Mouse (Mus musculus) forebrain, embryonic 11.5 days (tissue): Measurements from ENCODE around the gene Gpr141. TPM values are rescaled to one million over a fixed set of nuclear protein-coding genes. Genes with fewer than 3 reads are reported as not detected.

ENCODE experiments used
- ATAC-seq: fragments of 200-750 bp; cut with Nextera tagmentation; replicated peaks from 2 replicates; pipeline ENCODE4 v1.8.0; 2017; ENCODE audit warnings: moderate TSS enrichment; ENCODE audit not compliant: low FRiP score
- DNase-seq: peaks from one replicate; pipeline ENCODE4 v3.0.0-alpha.2; 2017; ENCODE audit warnings: low spot score
- H3K27ac ChIP-seq: fragments of 300-500 bp; sonication (generic); 2 replicates; pipeline ENCODE4 v1.5.1; 2014; ENCODE audit warnings: low read depth, low read length
- H3K27me3 ChIP-seq: fragments of 300-500 bp; sonication (generic); 2 replicates; pipeline ENCODE4 v1.6.1; 2014; ENCODE audit warnings: mild to moderate bottlenecking, low read length, mixed read lengths; ENCODE audit not compliant: control insufficient read depth, insufficient read depth
- H3K36me3 ChIP-seq: fragments of 300-500 bp; sonication (generic); 2 replicates; pipeline ENCODE4 v1.6.1; 2014; ENCODE audit warnings: mild to moderate bottlenecking, low read length, moderate library complexity, mixed read lengths; ENCODE audit not compliant: control insufficient read depth, insufficient read depth
- H3K4me1 ChIP-seq: fragments of 300-500 bp; sonication (generic); replicated peaks from 2 replicates; pipeline ENCODE4 v1.6.1; 2014; ENCODE audit warnings: low read length, mixed read lengths; ENCODE audit not compliant: control insufficient read depth, insufficient read depth
- H3K4me2 ChIP-seq: fragments of 300-500 bp; sonication (generic); 2 replicates; pipeline ENCODE4 v1.6.1; 2014; ENCODE audit warnings: low read depth, mild to moderate bottlenecking, low read length, moderate library complexity, mixed read lengths; ENCODE audit not compliant: severe bottlenecking
- H3K4me3 ChIP-seq: fragments of 300-500 bp; sonication (generic); 2 replicates; pipeline ENCODE4 v1.5.1; 2014; ENCODE audit warnings: low read depth, low read length
- H3K9ac ChIP-seq: fragments of 300-500 bp; sonication (generic); 2 replicates; pipeline ENCODE4 v1.6.1; 2014; ENCODE audit warnings: low read length
- H3K9me3 ChIP-seq: fragments of 300-500 bp; sonication (generic); 2 replicates; pipeline ENCODE4 v1.6.1; 2016; ENCODE audit warnings: low read length, mixed read lengths; ENCODE audit not compliant: control insufficient read depth
- WGBS: fragments of 180-500 bp; shearing (Covaris S2); extraction: QIAGEN DNeasy Blood & Tissue Kit; methylation state at CpG from one replicate; pipeline ENCODE4 v1.1.7; 2014; 5-methylcytosine and 5-hydroxymethylcytosine counted together
- polyA plus RNA-seq: library from polyadenylated mRNA; unstranded; fragments of >200 nt; fragmentation: Nextera tagmentation; extraction: Ambion mirVana; gene quantifications from 2 replicates; pipeline ENCODE4 v1.2.1, GENCODE M21; 2014

The Gpr141 gene
- polyA plus RNA-seq, 1 experiment from 2014 or later: not detected

- H3K36me3 ChIP-seq: no peaks in the 10 kb centered on the region
- 79% methylated on average over 2 of the region's 2 CpGs for WGBS
- no peak for ATAC-seq
These were observed 56.9 kb downstream of the Gpr141 start for GRCm38 (mm10) chr13:19767202-19767601.

GRCm38 (mm10) chr13:19764276-19764675 is 59.8 kb downstream of the Gpr141 start:
- Histone ChIP-seq H3K4me1 (no peaks in the 10 kb centered on the region), H3K27ac (no peak overlapping the region), H3K36me3 (no peaks in the 10 kb centered on the region), H3K9me3 (no peaks in the 10 kb centered on the region), H3K27me3 (no peaks in the 10 kb centered on the region), H3K4me3 (no peak overlapping the region), H3K9ac (no peak overlapping the region), H3K4me2 (no peak overlapping the region)
- WGBS: 93% methylated on average over 4 of the region's 4 CpGs
- ATAC-seq: no peak
- DNase-seq: no peak

More at GRCm38 (mm10) chr13:19767202-19767601, 56.9 kb downstream of the Gpr141 start:
- Histone ChIP-seq H3K9me3 (no peaks in the 10 kb centered on the region), H3K4me2 (no peak overlapping the region), H3K9ac (no peak overlapping the region), H3K4me1 (no peaks in the 10 kb centered on the region), H3K27me3 (no peaks in the 10 kb centered on the region), H3K4me3 (no peak overlapping the region), H3K27ac (no peak overlapping the region)
- DNase-seq: no peak

- whole genome bisulfite sequencing: 91% methylated on average over 1 of the region's 1 CpGs
- Histone ChIP-seq H3K27me3 (no peaks in the 10 kb centered on the region), H3K9ac (no peak overlapping the region), H3K9me3 (no peaks in the 10 kb centered on the region), H3K4me1 (no peaks in the 10 kb centered on the region), H3K27ac (no peak overlapping the region), H3K4me2 (no peak overlapping the region), H3K4me3 (no peak overlapping the region), H3K36me3 (no peaks in the 10 kb centered on the region)
- ATAC-seq (no peak), DNase-seq (no peak)
These were observed 60.8 kb downstream of the Gpr141 start for GRCm38 (mm10) chr13:19763211-19763610.

GRCm38 (mm10) chr13:19745741-19746140 is 78.3 kb downstream of the Gpr141 start:
- ATAC-seq: no peak
- WGBS: 62% methylated on average over 2 of the region's 2 CpGs
- H3K27me3 ChIP-seq: no peaks in the 10 kb centered on the region

GRCm38 (mm10) chr13:19744536-19744935 is 79.5 kb downstream of the Gpr141 start:
- no peak for DNase-seq
- H3K27ac ChIP-seq: no peak overlapping the region
- no peaks in the 10 kb centered on the region for H3K27me3 ChIP-seq
- no peak overlapping the region for H3K9ac ChIP-seq
- no peak for ATAC-seq
- H3K4me1 ChIP-seq: no peaks in the 10 kb centered on the region
- 92% methylated on average over 5 of the region's 5 CpGs for WGBS
- H3K4me2 ChIP-seq: no peak overlapping the region
- H3K36me3 ChIP-seq: no peaks in the 10 kb centered on the region
- H3K9me3 ChIP-seq: no peaks in the 10 kb centered on the region
- H3K4me3 ChIP-seq: no peak overlapping the region

More at GRCm38 (mm10) chr13:19745741-19746140, 78.3 kb downstream of the Gpr141 start:
- no peak overlapping the region for H3K9ac ChIP-seq
- H3K4me3 ChIP-seq: no peak overlapping the region
- no peak for DNase-seq
- H3K4me1 ChIP-seq: no peaks in the 10 kb centered on the region
- H3K9me3 ChIP-seq: no peaks in the 10 kb centered on the region
- no peaks in the 10 kb centered on the region for H3K36me3 ChIP-seq
- H3K27ac ChIP-seq: no peak overlapping the region
- H3K4me2 ChIP-seq: no peak overlapping the region

GRCm38 (mm10) chr13:19734597-19734996 is 89.5 kb downstream of the Gpr141 start:
- no peaks in the 10 kb centered on the region for H3K27me3 ChIP-seq
- no peaks in the 10 kb centered on the region for H3K4me1 ChIP-seq
- no peaks in the 10 kb centered on the region for H3K9me3 ChIP-seq
- no peak overlapping the region for H3K4me2 ChIP-seq
- 92% methylated on average over 5 of the region's 5 CpGs for WGBS
- no peak overlapping the region for H3K9ac ChIP-seq
- no peak overlapping the region for H3K27ac ChIP-seq
- DNase-seq (no peak), ATAC-seq (no peak)
- H3K36me3 ChIP-seq: no peaks in the 10 kb centered on the region
- no peak overlapping the region for H3K4me3 ChIP-seq

- WGBS: 86% methylated on average over 2 of the region's 2 CpGs
- H3K9me3 ChIP-seq: no peaks in the 10 kb centered on the region
- no peak for ATAC-seq
These were observed 93.2 kb downstream of the Gpr141 start for GRCm38 (mm10) chr13:19730826-19731225.

GRCm38 (mm10) chr13:19718954-19719353 is 105.1 kb downstream of the Gpr141 start:
- 91% methylated on average over 5 of the region's 5 CpGs for WGBS
- Histone ChIP-seq H3K27ac (no peak overlapping the region), H3K4me2 (no peak overlapping the region)

More at GRCm38 (mm10) chr13:19730826-19731225, 93.2 kb downstream of the Gpr141 start:
- no peak overlapping the region for H3K4me3 ChIP-seq
- no peak for DNase-seq
- no peak overlapping the region for H3K9ac ChIP-seq
- no peak overlapping the region for H3K4me2 ChIP-seq
- no peaks in the 10 kb centered on the region for H3K4me1 ChIP-seq
- H3K27me3 ChIP-seq: no peaks in the 10 kb centered on the region
- H3K36me3 ChIP-seq: no peaks in the 10 kb centered on the region
- H3K27ac ChIP-seq: no peak overlapping the region

GRCm38 (mm10) chr13:19717201-19717600 is 106.9 kb downstream of the Gpr141 start:
- H3K27me3 ChIP-seq: no peaks in the 10 kb centered on the region
- DNase-seq (no peak), ATAC-seq (no peak)
- H3K9me3 ChIP-seq: no peaks in the 10 kb centered on the region
- H3K4me3 ChIP-seq: no peak overlapping the region
- WGBS: 89% methylated on average over 2 of the region's 2 CpGs
- no peaks in the 10 kb centered on the region for H3K4me1 ChIP-seq
- no peak overlapping the region for H3K4me2 ChIP-seq
- no peak overlapping the region for H3K9ac ChIP-seq
- H3K36me3 ChIP-seq: no peaks in the 10 kb centered on the region
- no peak overlapping the region for H3K27ac ChIP-seq

More at GRCm38 (mm10) chr13:19718954-19719353, 105.1 kb downstream of the Gpr141 start:
- no peaks in the 10 kb centered on the region for H3K36me3 ChIP-seq
- no peak overlapping the region for H3K9ac ChIP-seq
- ATAC-seq: no peak
- no peaks in the 10 kb centered on the region for H3K27me3 ChIP-seq
- H3K4me3 ChIP-seq: no peak overlapping the region
- no peaks in the 10 kb centered on the region for H3K4me1 ChIP-seq
- no peaks in the 10 kb centered on the region for H3K9me3 ChIP-seq
- DNase-seq: no peak
